Comparison of ENCODE assay signal across 9 mouse cellular contexts in genomic region chr17:64617838-64618237, GRCm38 (mm10). TPM values are rescaled to one million over a fixed set of nuclear protein-coding genes. Genes with fewer than 3 reads are reported as not detected.
A peak's percentile ranks its signal among the peaks of the same experiment; 100 is the strongest.
DNase-seq lines count a peak whose midpoint lies in the region; ATAC-seq and TF ChIP-seq lines count a peak whose summit lies in the region.
"Had no signal": no experiment of that assay in that cellular context is flagged by ENCODE, and none has a peak within 500 bp of the region (broad histone marks: within the 10 kb centered on the region; RNA-seq: fewer than 3 reads in every experiment).

No protein-coding gene starts in this region.

- H3K27ac ChIP-seq in layer of hippocampus, adult 2 months, result no peak overlapping the region

- no peak for TF ChIP-seq CTCF in layer of hippocampus, adult 2 months (conservative IDR thresholded peaks at IDR 0.05)

- H3K4me3 ChIP-seq in layer of hippocampus, adult 2 months, result no peak overlapping the region
- H3K4me3 ChIP-seq: myocyte had no signal

- peak; percentile 48 for ATAC-seq in granulocyte monocyte progenitor cell, adult 5-6 weeks (replicated peaks; ENCODE audit: poor library complexity, severe bottlenecking)
- peak; percentile 30; the same call in 1 of the 2 replicates for ATAC-seq in megakaryocyte progenitor cell, adult 5-6 weeks (replicated peaks; ENCODE audit: poor library complexity)

- peak; percentile 90 to 93 for DNase-seq in adrenal gland, adult (ENCODE audit: inconsistent age in 2 of 2, low spot score in 1 of 2)
- peak; percentile 50 to 60 for DNase-seq in kidney, postnatal 4 days
- DNase-seq in cerebellum, adult 9-11 months, result no peak
- DNase-seq in layer of hippocampus, adult 2 months (ENCODE audit: low spot score in 2 of 2), result no peak
- DNase-seq in layer of hippocampus, adult 8-10 months (ENCODE audit: low spot score in 2 of 2), result no peak
- DNase-seq: cerebellum, adult 18-20 months had no signal

RNA-seq across cellular contexts. Expression of gene Man2a1, which starts 17.3 kb away (rescaled TPM):
- total RNA-seq in granulocyte monocyte progenitor cell, adult 5-6 weeks (2014; fragmentation: Nextera tagmentation), result 25.0 and 45.5 TPM in 2 replicates
- 39.4 and 40.5 TPM in 2 replicates for total RNA-seq in granulocyte monocyte progenitor cell, adult 5-6 weeks (2017)
- 31.5 and 34.7 TPM in 2 replicates for total RNA-seq in megakaryocyte progenitor cell, adult 5-6 weeks (2015)
- 32.9 and 35.3 TPM in 2 replicates for total RNA-seq in megakaryocyte progenitor cell, adult 5-6 weeks (2017)
- total RNA-seq in layer of hippocampus, adult 2 months (2021), result 10 to 100 TPM; 14.6 to 16.2 TPM
- total RNA-seq in layer of hippocampus, adult 8-10 months (2022), result 10 to 100 TPM; 15.4 to 19.8 (median 16.4) TPM

Comparison
In these comparisons a context has a peak if more than half of its experiments do, and no peak if none do; other contexts are left out.
1. DNase-seq: peak in adrenal gland, adult (2 of 2) and kidney, postnatal 4 days (2 of 2); none in cerebellum, adult 9-11 months (single experiment), layer of hippocampus, adult 2 months (0 of 2) and layer of hippocampus, adult 8-10 months (0 of 2).